Mouse (Mus musculus) gastrocnemius, postnatal 10 days (tissue): ENCODE measurements around the gene Eng. TPM values are rescaled to one million over a fixed set of nuclear protein-coding genes. Genes with fewer than 3 reads are reported as not detected.

Experiments
- DNase-seq: peaks from one replicate; pipeline ENCODE4 v3.0.0; 2021; ENCODE audit warnings: mixed read lengths
- total RNA-seq, 2 experiments: library from RNA; stranded (reverse); gene quantifications; 2 replicates each; pipeline ENCODE4 v1.2.3; 2021

The Eng gene
- total RNA-seq, 2 experiments from 2014 or later = 49.5 to 54.7 TPM

- no peak for DNase-seq
Observed at GRCm38 (mm10) chr2:32711301-32712056, 65.1 kb downstream of the Eng start.

- DNase-seq = peak; percentile 67
Observed at GRCm38 (mm10) chr2:32712108-32712551, 65.7 kb downstream of the Eng start.

- peak; percentile 97 for DNase-seq
Observed at GRCm38 (mm10) chr2:32712586-32712933, 66.2 kb downstream of the Eng start.

DNA sequence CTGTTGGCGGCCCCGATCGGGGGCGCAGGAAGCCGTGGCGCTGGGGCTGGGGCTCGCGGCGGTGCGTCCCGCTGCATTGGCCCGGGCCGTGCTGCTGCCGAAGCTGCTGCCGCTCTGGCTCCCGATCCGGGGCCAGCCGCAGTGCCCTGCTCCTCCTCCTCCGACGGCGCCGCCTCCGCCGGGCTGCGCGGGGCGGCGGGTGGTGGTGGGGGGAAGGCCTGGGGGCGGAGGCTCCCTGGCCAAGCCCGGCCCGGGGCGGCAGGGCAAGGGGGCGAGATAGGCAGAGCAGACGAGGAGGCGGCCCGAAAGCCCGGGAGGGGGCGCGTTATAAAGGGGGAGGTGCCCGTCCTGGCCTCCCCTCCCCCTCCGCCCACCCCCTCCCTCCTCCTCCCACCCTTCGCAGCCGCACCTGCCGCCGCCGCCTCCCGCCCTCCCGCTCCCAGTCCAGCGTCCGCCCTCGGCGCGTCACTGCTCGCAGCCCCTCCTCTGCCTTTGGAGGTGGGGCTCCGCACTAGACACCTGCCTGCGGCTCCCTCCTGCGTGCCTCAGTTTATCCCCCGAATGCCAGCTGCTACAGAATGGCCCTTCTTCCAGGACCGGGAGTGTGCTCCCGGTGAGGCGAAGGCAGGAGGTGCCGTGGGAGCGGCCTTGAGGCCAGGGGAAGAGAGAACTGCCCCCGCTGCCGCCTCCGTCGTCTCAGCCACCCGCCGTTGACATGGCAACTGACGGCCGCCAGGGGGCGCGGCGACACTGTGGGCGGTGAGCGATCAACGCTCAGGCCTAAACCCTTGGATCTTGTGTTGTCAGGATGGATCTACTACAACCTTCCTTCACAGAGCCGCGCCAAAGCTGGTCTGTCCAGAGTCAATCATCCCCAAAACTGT is 66.8 kb downstream of the Eng start, which contains the start of gene Cdk9:
TSS of gene Cdk9 (minus strand) at position 143 of the 884 bp plus-strand sequence.
- peak; percentile 95 for DNase-seq

DNA sequence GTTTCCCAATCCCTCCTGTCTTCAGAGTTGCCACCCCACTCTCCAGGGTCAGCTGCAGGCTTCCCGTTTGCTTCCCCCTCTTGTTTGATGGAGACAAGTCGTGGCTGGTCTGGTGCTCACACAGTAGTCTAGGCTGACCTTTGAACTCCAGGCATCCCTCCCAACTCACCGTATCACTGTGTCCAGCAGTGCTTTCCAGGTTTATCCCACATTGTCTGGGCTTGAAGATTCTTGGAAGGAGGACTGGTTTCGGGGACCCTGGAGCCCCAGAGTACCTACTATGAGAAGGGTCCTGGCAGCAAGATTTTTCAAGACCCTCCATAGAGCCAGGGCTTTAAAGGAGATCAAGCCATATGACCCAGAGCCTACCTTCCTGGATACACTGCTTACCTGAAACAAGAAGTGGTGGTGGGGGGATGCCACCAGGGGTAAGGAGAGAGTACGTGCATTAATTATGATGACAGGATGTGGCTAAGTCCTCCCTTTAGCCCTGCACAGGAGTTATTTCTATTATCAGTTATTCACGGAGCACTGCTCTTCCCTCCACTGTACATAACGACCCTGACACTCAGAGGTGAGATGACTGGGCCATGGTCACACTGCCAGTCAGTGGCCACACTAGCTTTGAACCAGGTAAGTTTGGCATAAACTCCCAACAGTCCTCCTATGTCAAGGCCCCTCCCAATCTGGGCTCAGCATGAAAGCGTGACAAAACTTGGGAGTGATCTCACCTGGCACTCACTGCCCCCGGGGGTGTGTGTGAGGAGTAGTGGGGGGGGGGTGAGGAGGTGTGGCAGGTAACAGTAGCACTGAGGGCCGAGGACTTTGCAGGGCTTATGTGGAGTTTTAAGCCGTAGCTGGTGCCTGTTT is 68.0 kb downstream of the Eng start:
- DNase-seq = no peak

GRCm38 (mm10) chr2:32714987-32715425 is 68.6 kb downstream of the Eng start:
- DNase-seq = no peak

DNA sequence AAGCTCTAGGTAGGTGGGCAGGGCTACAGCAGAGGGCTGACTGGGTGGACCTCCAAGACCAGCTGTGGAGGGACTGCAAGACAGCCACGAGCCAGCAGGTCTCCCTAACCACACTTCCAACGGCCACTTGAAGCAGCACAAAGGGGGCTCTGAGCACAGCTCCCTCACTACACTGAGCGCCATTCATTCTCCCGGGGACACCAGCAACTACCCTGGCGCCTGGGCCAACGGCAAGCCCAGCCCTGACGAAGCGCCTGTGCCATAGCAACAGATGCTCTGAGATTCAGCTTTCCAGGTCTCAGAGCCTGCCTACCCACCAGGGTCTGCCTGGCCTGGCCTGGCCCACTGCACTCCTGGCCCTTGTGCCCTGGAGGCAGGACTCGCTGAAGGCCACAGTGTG is 72.4 kb downstream of the Eng start:
- DNase-seq = no peak

GRCm38 (mm10) chr2:32720053-32720452 is 73.7 kb downstream of the Eng start:
- DNase-seq = no peak

DNA sequence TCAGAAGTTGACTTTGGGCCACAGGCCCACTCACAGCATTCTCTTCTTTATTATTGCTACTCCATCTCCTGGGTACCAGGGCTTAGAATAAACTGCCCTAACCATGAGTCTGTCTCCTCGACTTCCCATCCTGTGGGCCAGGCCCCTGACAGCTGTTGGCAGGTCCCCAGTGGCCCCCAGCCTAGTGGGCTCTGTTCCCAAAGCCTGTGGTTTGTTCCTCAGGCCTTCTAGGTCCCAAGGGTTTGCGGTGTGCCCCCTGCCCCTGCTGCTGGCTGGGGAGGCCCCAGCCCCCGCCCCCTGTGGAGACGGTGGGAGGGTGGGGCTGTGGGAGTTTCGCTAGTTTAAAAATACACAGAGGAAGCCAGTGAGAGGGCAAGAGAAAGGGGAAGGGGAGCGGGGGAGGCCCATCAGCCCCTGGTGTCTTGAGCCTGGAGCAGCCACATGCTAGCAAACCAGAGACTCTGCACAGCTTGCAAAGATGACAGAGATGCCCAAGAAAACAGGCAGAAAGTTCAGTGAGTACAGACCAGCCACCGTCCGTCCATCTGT is 74.4 kb downstream of the Eng start, which contains the start of gene Sh2d3c:
TSS of gene Sh2d3c (plus strand) at position 375 of the 549 bp plus-strand sequence.
- DNase-seq = no peak

DNA sequence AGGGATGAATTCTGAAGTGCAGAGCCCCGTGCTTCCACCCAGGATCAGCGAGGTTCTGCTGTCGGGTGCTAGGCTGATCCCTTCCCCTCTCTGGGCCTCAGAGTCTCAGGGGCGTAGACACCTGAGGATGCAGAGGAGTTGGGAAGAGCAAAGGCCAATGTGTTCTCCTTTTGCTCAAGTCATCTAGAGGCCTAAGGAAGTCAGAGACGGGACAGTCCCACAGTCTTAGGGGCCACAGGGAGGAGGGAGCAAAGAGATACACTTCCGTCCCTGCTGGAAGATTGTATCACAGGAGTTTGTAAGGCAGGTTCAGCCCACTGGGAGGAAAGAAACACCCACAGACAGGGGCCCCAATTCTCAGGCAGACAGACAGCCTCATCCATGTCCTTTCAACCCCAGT is 75.7 kb downstream of the Eng start:
- DNase-seq = no peak

DNA sequence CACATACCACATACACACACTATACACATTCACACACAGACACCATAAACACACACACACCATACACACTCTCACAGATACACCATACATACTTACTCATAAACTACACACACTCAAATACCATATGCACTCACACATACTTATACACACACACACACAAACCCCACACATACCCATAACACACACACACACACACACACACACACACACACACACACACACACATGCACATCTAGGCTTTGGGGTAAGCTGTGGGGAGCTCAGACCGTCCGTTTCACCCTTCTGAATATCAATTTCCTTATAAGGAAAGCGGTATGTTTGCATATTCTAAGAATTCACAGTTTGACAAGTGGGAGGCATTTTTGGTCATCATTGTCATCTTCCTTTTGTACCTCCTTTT is 76.2 kb downstream of the Eng start:
- DNase-seq = no peak

DNA sequence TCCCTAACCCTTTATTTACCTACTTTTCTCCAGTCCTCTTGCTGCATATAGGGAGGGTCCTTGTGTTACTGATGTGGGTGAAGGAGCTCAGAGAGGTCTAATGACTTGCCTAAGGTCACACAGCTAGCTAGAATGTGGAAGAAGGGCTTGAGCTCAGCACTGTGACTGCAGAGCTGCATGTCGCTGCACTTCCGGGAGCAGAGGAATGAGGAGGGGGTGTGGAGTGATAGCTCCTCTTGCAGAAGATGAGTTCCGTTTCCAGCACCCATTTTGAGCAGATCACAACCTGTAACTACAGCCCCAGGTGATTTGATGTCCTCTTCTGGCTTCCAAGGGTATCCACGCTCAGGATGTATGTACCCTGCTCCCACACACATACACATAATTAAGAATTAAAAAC is 77.8 kb downstream of the Eng start:
- no peak for DNase-seq

GRCm38 (mm10) chr2:32724832-32725790 is 78.7 kb downstream of the Eng start:
- no peak for DNase-seq

GRCm38 (mm10) chr2:32727435-32727834 is 81.0 kb downstream of the Eng start:
- peak; percentile 83 for DNase-seq

DNA sequence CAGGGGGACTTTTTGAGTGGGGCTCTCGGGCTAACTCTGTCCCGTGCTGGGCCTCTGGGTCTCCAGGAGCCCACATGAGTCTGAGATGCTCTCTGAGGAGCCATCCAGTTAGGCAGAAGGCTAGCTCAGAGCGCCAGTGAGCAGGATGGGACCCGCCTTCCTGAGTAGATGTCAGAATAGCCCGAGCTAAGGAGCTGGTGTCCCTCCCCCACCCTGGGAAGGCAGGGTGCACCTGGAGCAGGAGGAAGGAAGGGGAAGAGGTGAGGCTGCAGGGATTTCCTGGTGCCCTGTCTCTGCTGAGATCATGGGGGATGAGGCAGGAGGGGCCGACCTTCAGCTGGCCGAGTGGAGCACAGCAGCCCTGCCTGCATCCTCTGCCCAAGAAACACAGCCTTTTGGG is 82.1 kb downstream of the Eng start:
- no peak for DNase-seq

DNA sequence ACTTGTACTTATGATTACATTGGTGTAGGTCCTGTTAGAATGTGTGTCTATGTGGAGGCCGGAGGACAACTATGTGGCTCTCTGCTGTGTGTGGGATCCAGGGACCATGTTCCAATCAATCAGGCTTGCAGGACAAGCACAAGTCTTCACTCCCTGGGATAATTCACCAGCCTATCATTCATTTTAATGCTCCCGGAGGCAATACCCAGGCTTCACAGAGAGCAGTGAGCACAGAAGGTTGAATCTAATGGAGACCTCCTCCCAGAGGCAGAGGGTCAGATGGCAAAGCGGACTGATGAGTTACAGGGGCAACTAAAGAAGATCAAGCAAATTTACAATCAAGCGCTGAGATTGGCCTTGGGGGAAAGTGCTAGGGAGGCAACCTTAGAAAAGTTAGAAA is 83.2 kb downstream of the Eng start:
- DNase-seq = no peak

GRCm38 (mm10) chr2:32730854-32731253 is 84.5 kb downstream of the Eng start:
- no peak for DNase-seq

GRCm38 (mm10) chr2:32731911-32732310 is 85.5 kb downstream of the Eng start:
- DNase-seq = no peak
